ENCODE assay signal across 26 mouse cellular contexts in the genomic region with DNA sequence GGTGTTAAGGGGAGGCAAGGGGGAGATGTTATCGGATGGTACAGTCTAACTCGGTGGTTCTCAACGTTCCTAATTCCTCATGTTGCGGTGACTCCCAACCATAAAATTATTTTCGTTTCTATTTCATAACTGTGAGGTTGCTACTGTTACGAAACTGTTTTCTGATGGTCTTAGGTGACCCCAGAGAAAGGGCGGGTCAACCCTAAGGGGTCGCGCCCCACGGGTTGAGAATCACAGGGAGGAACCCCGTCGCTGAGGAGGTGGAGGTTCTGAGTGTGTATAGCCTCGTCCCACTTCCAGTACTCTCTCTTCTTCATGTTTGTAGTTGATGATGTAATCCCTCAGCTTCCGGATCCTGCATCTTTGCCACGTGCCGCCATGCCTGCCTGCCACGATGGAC. TPM values are rescaled to one million over a fixed set of nuclear protein-coding genes. Genes with fewer than 3 reads are reported as not detected.
"Had no signal": no experiment of that assay in that cellular context is flagged by ENCODE, and none has a peak within 500 bp of the region (broad histone marks: within the 10 kb centered on the region; RNA-seq: fewer than 3 reads in every experiment).

No protein-coding gene starts in this region.

- H3K4me3 ChIP-seq: liver, embryonic 13.5 days; liver, embryonic 15.5 days; lung, embryonic 15.5 days; megakaryocyte, embryonic 14.5 days; midbrain, embryonic 13.5 days; midbrain, embryonic 15.5 days; myocyte; neural tube, embryonic 13.5 days; neural tube, embryonic 15.5 days; stomach, embryonic 15.5 days had no signal

- H3K27ac ChIP-seq: liver, embryonic 13.5 days; liver, embryonic 15.5 days; lung, embryonic 15.5 days; macrophage; midbrain, embryonic 13.5 days; midbrain, embryonic 15.5 days; neural tube, embryonic 13.5 days; neural tube, embryonic 15.5 days; stomach, embryonic 15.5 days; stomach, postnatal 0 days had no signal

- H3K36me3 ChIP-seq: liver, embryonic 13.5 days; liver, embryonic 15.5 days; lung, embryonic 15.5 days; midbrain, embryonic 13.5 days; midbrain, embryonic 15.5 days; neural tube, embryonic 13.5 days; neural tube, embryonic 15.5 days; stomach, embryonic 15.5 days had no signal

- H3K9ac ChIP-seq: liver, embryonic 13.5 days; liver, embryonic 15.5 days; liver, postnatal 0 days; lung, embryonic 15.5 days; midbrain, embryonic 13.5 days; midbrain, embryonic 15.5 days; neural tube, embryonic 13.5 days; neural tube, embryonic 15.5 days; stomach, embryonic 15.5 days had no signal

- DNase-seq: liver, embryonic 13.5 days; liver, postnatal 0 days; lung, adult 2 months; lung, postnatal 14 days; lung, postnatal 36 days; right cerebral cortex, postnatal 14 days; thymus, adult 2 months; thymus, postnatal 25 days; thymus, postnatal 4 days had no signal

- H3K4me1 ChIP-seq: lung, embryonic 15.5 days; midbrain, embryonic 13.5 days; midbrain, embryonic 15.5 days; neural tube, embryonic 13.5 days; neural tube, embryonic 15.5 days; stomach, embryonic 15.5 days had no signal

- H3K9me3 ChIP-seq: liver, embryonic 15.5 days; lung, embryonic 15.5 days; midbrain, embryonic 13.5 days; midbrain, embryonic 15.5 days; neural tube, embryonic 13.5 days; neural tube, embryonic 15.5 days; stomach, embryonic 15.5 days had no signal

- ATAC-seq: liver, postnatal 0 days; lung, postnatal 0 days; midbrain, embryonic 13.5 days; midbrain, embryonic 15.5 days had no signal

- H3K4me2 ChIP-seq: liver, embryonic 13.5 days; liver, embryonic 15.5 days; lung, embryonic 15.5 days; midbrain, embryonic 11.5 days; midbrain, embryonic 13.5 days; midbrain, embryonic 15.5 days; neural tube, embryonic 13.5 days; neural tube, embryonic 15.5 days; stomach, embryonic 15.5 days had no signal

- H3K27me3 ChIP-seq: liver, embryonic 15.5 days; midbrain, embryonic 13.5 days; midbrain, embryonic 15.5 days; neural tube, embryonic 13.5 days; stomach, embryonic 15.5 days had no signal

RNA-seq across cellular contexts. Expression of a gene that starts 36.7 kb away (rescaled TPM):
- total RNA-seq: midbrain, postnatal 0 days had no signal
- polyA plus RNA-seq: liver, embryonic 13.5 days; midbrain, embryonic 11.5 days; midbrain, embryonic 13.5 days; midbrain, embryonic 15.5 days; midbrain, postnatal 0 days; neural tube, embryonic 11.5 days; neural tube, embryonic 13.5 days; neural tube, embryonic 15.5 days had no signal

RNA-seq across cellular contexts. Expression of a gene that starts 40.2 kb away (rescaled TPM):
- polyA plus RNA-seq: macrophage, myocyte had no signal

RNA-seq across cellular contexts. Expression of a gene that starts 44.5 kb away (rescaled TPM):
- polyA plus RNA-seq: lung, embryonic 15.5 days; lung, postnatal 0 days; macrophage; midbrain, embryonic 11.5 days; midbrain, embryonic 13.5 days; midbrain, postnatal 0 days; myocyte; neural tube, embryonic 11.5 days; spleen, adult 2 months; stomach, embryonic 15.5 days; urinary bladder, adult 2 months had no signal
